Mouse (Mus musculus) embryonic facial prominence, embryonic 11.5 days (tissue): ENCODE measurements around the gene Grb14. TPM values are rescaled to one million over a fixed set of nuclear protein-coding genes. Genes with fewer than 3 reads are reported as not detected.
A peak's percentile ranks its signal among the peaks of the same experiment; 100 is the strongest.

Source experiments
- ATAC-seq: fragments of 200-750 bp; cut with Nextera tagmentation; replicated peaks from 2 replicates; pipeline ENCODE4 v1.8.0; 2017; ENCODE audit warnings: low read depth; ENCODE audit not compliant: insufficient number of reproducible peaks, low FRiP score, low TSS enrichment
- DNase-seq: peaks from one replicate; pipeline ENCODE4 v3.0.0-alpha.2; 2015; ENCODE audit warnings: low spot score
- H3K27ac ChIP-seq: fragments of 300-500 bp; sonication (generic); replicated peaks from 2 replicates; pipeline ENCODE4 v1.5.1; 2014; ENCODE audit warnings: mild to moderate bottlenecking, low read depth, low read length, control low read depth
- H3K27me3 ChIP-seq: fragments of 300-500 bp; sonication (generic); 2 replicates; pipeline ENCODE4 v1.6.1; 2014; ENCODE audit warnings: mild to moderate bottlenecking, low read length, moderate library complexity, mixed read lengths; ENCODE audit not compliant: control insufficient read depth, insufficient read depth
- H3K36me3 ChIP-seq: fragments of 300-500 bp; sonication (generic); replicated peaks from 2 replicates; pipeline ENCODE4 v1.6.1; 2014; ENCODE audit warnings: low read depth, mild to moderate bottlenecking, low read length, moderate library complexity, mixed read lengths; ENCODE audit not compliant: control insufficient read depth, insufficient read depth
- H3K4me1 ChIP-seq: fragments of 300-500 bp; sonication (generic); 2 replicates; pipeline ENCODE4 v1.6.1; 2014; ENCODE audit warnings: low read length, mixed read lengths; ENCODE audit not compliant: control insufficient read depth, insufficient read depth
- H3K4me2 ChIP-seq: fragments of 300-500 bp; sonication (generic); 2 replicates; pipeline ENCODE4 v1.6.1; 2014; ENCODE audit warnings: low read depth, mild to moderate bottlenecking, control low read depth, low read length, moderate library complexity
- H3K4me3 ChIP-seq: fragments of 300-500 bp; sonication (generic); 2 replicates; pipeline ENCODE4 v1.5.1; 2014; ENCODE audit warnings: low read depth, low read length, control low read depth
- H3K9ac ChIP-seq: fragments of 300-500 bp; sonication (generic); replicated peaks from 2 replicates; pipeline ENCODE4 v1.6.1; 2014; ENCODE audit warnings: mild to moderate bottlenecking, control low read depth, low read length
- H3K9me3 ChIP-seq: fragments of 300-500 bp; sonication (generic); replicated peaks from 2 replicates; pipeline ENCODE4 v1.6.1; 2016; ENCODE audit warnings: mild to moderate bottlenecking, low read length, inconsistent platforms, mixed read lengths; ENCODE audit not compliant: control insufficient read depth
- WGBS: fragments of 180-500 bp; shearing (Covaris S2); extraction: QIAGEN DNeasy Blood & Tissue Kit; methylation state at CpG from one replicate; pipeline ENCODE4 v1.1.7; 2014; 5-methylcytosine and 5-hydroxymethylcytosine counted together
- polyA plus RNA-seq: library from polyadenylated mRNA; unstranded; fragments of >200 nt; fragmentation: Nextera tagmentation; extraction: Ambion mirVana; gene quantifications from 2 replicates; pipeline ENCODE4 v1.2.1, GENCODE M21; 2014

Grb14 gene
- polyA plus RNA-seq, 1 experiment from 2014 or later: 9.5 TPM

DNA sequence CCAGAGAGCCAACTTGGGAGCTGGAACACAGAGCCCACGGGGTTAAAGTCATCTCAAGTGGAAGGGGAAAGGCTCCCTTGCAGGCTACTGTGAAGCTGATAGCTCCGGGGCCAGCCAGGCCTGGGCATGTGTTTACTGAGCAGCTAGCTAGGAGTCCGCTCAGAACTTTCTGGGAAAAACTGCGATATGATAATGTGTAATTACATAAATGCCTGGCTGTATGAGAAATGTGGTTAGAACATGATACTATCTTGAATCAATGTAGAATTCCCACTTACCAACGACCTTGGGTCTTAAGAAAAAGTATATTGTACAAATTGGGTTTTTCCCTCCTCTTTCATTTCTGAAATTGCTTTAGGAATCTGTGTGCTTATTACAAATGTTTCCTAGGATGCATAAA is 53.0 kb downstream of the Grb14 start:
- Histone ChIP-seq H3K36me3 (no peaks in the 10 kb centered on the region), H3K27me3 (no peaks in the 10 kb centered on the region), H3K4me2 (no peak overlapping the region), H3K9me3 (no peaks in the 10 kb centered on the region), H3K9ac (no peak overlapping the region), H3K4me3 (no peak overlapping the region), H3K27ac (no peak overlapping the region), H3K4me1 (no peaks in the 10 kb centered on the region)
- no peak for ATAC-seq
- no peak for DNase-seq
- WGBS: 48% methylated on average over 5 of the region's 5 CpGs

DNA sequence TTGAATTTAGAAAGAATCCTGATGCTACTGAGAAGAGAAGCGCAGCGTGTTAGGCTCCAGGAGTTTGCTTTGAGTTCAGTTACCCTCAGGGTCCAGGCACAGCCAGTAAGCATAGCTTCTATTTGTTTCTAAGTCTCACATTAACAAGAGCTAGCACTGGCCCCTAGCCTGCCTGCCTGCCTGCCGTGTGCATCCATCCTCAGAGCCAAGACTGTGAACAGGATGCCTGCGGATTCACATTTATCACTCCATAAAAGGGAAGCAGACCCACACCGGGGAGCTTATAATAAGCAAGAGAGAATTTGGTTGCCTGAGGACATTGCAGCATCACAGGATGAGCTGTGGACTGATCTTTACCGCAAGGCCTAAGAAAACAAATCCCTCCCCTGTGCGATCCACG is 53.8 kb downstream of the Grb14 start:
- H3K4me3 ChIP-seq: no peak overlapping the region
- ATAC-seq: no peak
- no peaks in the 10 kb centered on the region for H3K4me1 ChIP-seq
- no peak overlapping the region for H3K27ac ChIP-seq
- no peak for DNase-seq
- WGBS: 51% methylated on average over 8 of the region's 8 CpGs
- no peaks in the 10 kb centered on the region for H3K9me3 ChIP-seq
- H3K36me3 ChIP-seq: no peaks in the 10 kb centered on the region
- no peaks in the 10 kb centered on the region for H3K27me3 ChIP-seq
- no peak overlapping the region for H3K4me2 ChIP-seq
- no peak overlapping the region for H3K9ac ChIP-seq

DNA sequence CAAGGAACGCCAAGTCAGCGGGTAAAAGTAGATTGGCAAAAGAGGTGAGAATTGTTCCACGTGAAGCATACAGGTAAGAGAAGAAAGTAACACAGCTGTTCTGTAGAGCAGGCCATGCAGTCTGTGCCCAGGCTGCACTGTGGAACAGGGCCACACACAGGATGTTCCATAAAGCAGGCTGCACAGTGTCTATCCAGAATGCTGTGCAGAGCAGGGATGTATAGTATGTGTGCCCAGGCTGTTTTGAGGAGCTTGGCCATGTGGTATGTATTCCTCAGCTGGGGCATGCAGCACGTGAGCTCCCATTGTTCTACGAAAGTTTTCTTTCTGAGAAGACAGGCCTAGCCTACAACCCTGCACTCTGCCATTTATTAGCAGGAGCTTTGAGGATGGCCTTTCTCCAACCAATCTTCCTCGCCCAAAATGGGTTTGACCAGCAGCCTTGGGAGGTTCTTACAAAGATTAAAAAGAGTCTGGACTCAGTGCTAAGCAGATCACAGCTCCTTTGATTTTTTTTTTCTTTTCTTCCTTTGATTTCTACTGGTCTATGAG is 57.8 kb downstream of the Grb14 start:
- no peak overlapping the region for H3K9ac ChIP-seq
- no peaks in the 10 kb centered on the region for H3K27me3 ChIP-seq
- 81% methylated on average over 6 of the region's 6 CpGs for WGBS
- H3K27ac ChIP-seq: no peak overlapping the region
- no peak for DNase-seq
- no peaks in the 10 kb centered on the region for H3K4me1 ChIP-seq
- H3K4me3 ChIP-seq: no peak overlapping the region
- H3K9me3 ChIP-seq: no peaks in the 10 kb centered on the region
- ATAC-seq: no peak; the same call in 1 of the 2 replicates
- H3K4me2 ChIP-seq: no peak overlapping the region
- no peaks in the 10 kb centered on the region for H3K36me3 ChIP-seq

DNA sequence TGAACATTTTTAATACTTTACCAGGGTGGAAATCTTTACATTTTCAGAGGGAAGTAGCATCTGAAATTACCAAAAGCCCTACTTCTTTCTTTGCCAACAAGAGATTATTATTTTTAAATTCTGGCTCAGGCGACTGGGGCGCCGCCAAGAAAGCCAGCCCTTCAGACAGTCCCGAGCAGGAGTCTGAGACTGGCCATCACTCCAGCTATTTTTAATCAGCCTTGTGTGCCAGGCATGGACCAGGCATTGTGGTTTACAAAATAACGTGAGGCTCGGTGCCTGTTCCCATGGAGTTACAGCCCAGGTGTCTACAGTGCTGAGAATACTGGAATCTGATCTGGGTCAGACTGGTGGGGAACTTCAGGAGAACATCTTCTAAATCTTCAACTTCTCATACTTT is 58.5 kb downstream of the Grb14 start:
- no peak overlapping the region for H3K9ac ChIP-seq
- no peak overlapping the region for H3K4me3 ChIP-seq
- no peaks in the 10 kb centered on the region for H3K4me1 ChIP-seq
- no peaks in the 10 kb centered on the region for H3K27me3 ChIP-seq
- H3K4me2 ChIP-seq: no peak overlapping the region
- no peak for DNase-seq
- ATAC-seq: no peak
- H3K27ac ChIP-seq: no peak overlapping the region
- no peaks in the 10 kb centered on the region for H3K36me3 ChIP-seq
- no peaks in the 10 kb centered on the region for H3K9me3 ChIP-seq
- 87% methylated on average over 6 of the region's 6 CpGs for WGBS

DNA sequence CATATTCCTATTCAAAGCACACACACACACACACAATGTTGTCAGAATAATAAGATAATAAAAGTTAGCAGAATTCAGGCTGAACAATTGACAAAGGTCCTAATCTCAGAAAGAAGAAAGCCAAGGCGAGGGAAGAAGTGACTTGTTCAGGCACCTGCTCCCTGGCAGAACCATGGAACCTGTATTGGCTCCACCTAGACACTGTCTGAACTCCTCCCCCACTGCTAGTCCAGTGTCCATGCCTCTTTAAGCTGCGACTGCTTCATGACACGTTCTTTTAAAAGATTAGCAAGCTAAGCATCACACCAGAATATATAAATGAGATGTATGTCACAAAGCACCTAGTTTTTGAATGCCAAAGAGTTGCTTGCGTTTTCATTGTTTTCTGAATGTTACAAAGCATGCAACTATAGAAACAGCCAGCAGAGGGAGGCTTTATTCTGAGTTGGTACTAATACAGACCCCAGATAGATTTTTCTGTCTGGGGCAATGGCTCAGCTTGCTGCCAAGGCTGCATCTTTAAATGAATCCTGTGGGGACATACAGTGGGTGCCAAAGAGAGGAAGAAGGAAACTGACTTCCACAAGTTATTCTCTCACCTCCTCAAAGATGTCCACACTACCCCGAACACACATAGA is 59.4 kb downstream of the Grb14 start:
- DNase-seq: peak; percentile 78
- WGBS: 31% methylated on average over 5 of the region's 5 CpGs

DNA sequence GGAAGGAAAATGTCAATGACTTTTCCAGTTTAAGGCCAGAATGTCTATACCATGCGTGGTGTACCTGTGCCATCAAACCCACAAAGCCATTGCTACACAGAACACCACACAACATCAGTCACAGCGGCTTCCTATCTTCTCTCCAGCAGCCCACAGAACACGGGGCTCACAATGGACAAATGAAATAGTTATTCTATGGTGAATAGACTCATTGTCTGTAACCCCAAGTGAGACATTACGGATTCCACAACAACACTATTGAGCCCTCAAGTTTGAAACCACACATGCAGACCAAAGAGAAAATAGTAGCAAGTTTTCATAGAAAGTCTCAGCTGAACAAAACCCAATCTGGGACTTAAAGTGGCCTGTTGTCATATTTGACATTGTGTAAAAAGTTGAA is 62.6 kb downstream of the Grb14 start:
- DNase-seq (no peak), ATAC-seq (no peak)
- no peaks in the 10 kb centered on the region for H3K4me1 ChIP-seq
- no peaks in the 10 kb centered on the region for H3K9me3 ChIP-seq
- 58% methylated on average over 4 of the region's 4 CpGs for WGBS
- H3K27ac ChIP-seq: no peak overlapping the region
- H3K36me3 ChIP-seq: no peaks in the 10 kb centered on the region
- H3K27me3 ChIP-seq: no peaks in the 10 kb centered on the region
- H3K4me2 ChIP-seq: no peak overlapping the region
- no peak overlapping the region for H3K4me3 ChIP-seq
- H3K9ac ChIP-seq: no peak overlapping the region

More for the DNA sequence above, 59.4 kb downstream of the Grb14 start:
- Histone ChIP-seq H3K4me3 (no peak overlapping the region), H3K27ac (no peak overlapping the region), H3K9ac (no peak overlapping the region), H3K4me1 (no peaks in the 10 kb centered on the region), H3K4me2 (no peak overlapping the region), H3K27me3 (no peaks in the 10 kb centered on the region), H3K9me3 (no peaks in the 10 kb centered on the region), H3K36me3 (no peaks in the 10 kb centered on the region)
- peak; percentile 68; the same call in 1 of the 2 replicates for ATAC-seq

DNA sequence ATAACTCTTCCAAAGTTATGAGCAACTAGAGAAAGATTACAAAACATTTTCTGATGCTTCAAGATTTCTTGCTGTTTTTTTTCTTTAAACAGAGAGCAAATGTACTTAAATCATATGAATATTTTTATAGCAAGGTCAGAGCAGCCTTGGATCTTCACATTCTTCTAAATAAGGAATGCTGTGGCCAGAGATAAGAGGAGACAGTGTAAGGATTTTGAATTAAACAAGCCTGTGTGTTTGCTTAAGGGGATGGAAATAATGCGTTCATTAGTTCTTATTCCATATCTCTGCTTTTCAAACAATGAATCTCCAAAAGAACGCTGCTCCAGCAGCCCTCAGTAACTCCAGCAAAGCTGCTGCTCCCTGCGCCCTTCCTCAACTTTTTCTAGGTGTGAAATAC is 63.4 kb downstream of the Grb14 start:
- Histone ChIP-seq H3K36me3 (no peaks in the 10 kb centered on the region), H3K9ac (no peak overlapping the region), H3K27ac (no peak overlapping the region), H3K27me3 (no peaks in the 10 kb centered on the region), H3K4me3 (no peak overlapping the region), H3K9me3 (no peaks in the 10 kb centered on the region), H3K4me2 (no peak overlapping the region), H3K4me1 (no peaks in the 10 kb centered on the region)
- 78% methylated on average over 3 of the region's 3 CpGs for WGBS
- DNase-seq: no peak
- no peak for ATAC-seq

DNA sequence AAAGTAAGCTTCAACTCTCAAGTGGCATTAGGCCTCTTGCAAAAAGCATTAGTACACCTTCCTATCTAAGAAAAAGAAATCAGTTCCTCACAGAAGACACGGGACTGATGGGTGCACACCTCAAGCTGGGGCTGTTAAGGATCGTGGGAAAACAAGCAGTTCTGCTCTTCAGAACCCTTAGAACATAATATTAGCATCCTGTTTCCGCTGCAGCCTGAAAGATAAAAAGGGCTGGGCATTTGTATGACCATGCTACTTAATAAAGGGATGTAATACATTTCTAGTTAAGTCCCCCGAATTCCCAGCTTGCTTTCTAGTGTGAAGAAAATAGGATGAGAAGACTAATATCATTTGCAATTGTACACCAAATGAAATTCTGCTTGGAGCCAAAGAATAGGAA is 65.1 kb downstream of the Grb14 start:
- DNase-seq (no peak), ATAC-seq (no peak)
- H3K9ac ChIP-seq: no peak overlapping the region
- no peak overlapping the region for H3K27ac ChIP-seq
- no peaks in the 10 kb centered on the region for H3K9me3 ChIP-seq
- no peak overlapping the region for H3K4me2 ChIP-seq
- no peaks in the 10 kb centered on the region for H3K27me3 ChIP-seq
- WGBS: 75% methylated on average over 4 of the region's 4 CpGs
- no peaks in the 10 kb centered on the region for H3K4me1 ChIP-seq
- H3K36me3 ChIP-seq: no peaks in the 10 kb centered on the region
- H3K4me3 ChIP-seq: no peak overlapping the region
